Mouse (Mus musculus) neural tube, embryonic 11.5 days (tissue): ENCODE data around the gene Atp6ap1l. TPM values are rescaled to one million over a fixed set of nuclear protein-coding genes. Genes with fewer than 3 reads are reported as not detected.
A peak's percentile ranks its signal among the peaks of the same experiment; 100 is the strongest.
"Not testable (repeated sequence)": the region's sequence is repeated elsewhere in the genome, so short reads cannot be mapped to it uniquely, and the experiment has no call there.

Experiments used
- ATAC-seq: fragments of 200-750 bp; cut with Nextera tagmentation; 2 replicates; pipeline ENCODE4 v1.8.0; 2017; ENCODE audit warnings: moderate number of reproducible peaks, mild to moderate bottlenecking, moderate TSS enrichment, moderate library complexity; ENCODE audit not compliant: insufficient read depth, low FRiP score, low TSS enrichment
- DNase-seq: peaks from one replicate; pipeline ENCODE4 v3.0.0-alpha.2; 2015; ENCODE audit warnings: low spot score
- H3K27ac ChIP-seq: fragments of 300-500 bp; sonication (generic); 2 replicates; pipeline ENCODE4 v1.5.1; 2014; ENCODE audit warnings: low read depth, mild to moderate bottlenecking, low read length
- H3K27me3 ChIP-seq: fragments of 300-500 bp; sonication (generic); 2 replicates; pipeline ENCODE4 v1.6.1; 2014; ENCODE audit warnings: mild to moderate bottlenecking, low read length, mixed read lengths; ENCODE audit not compliant: control insufficient read depth, insufficient read depth
- H3K36me3 ChIP-seq: fragments of 300-500 bp; sonication (generic); 2 replicates; pipeline ENCODE4 v1.6.1; 2014; ENCODE audit warnings: mild to moderate bottlenecking, low read length, moderate library complexity, mixed read lengths; ENCODE audit not compliant: control insufficient read depth, insufficient read depth
- H3K4me1 ChIP-seq: fragments of 300-500 bp; sonication (generic); 2 replicates; pipeline ENCODE4 v1.6.1; 2014; ENCODE audit warnings: low read length, mixed read lengths; ENCODE audit not compliant: control insufficient read depth, insufficient read depth
- H3K4me2 ChIP-seq: fragments of 300-500 bp; sonication (generic); 2 replicates; pipeline ENCODE4 v1.6.1; 2014; ENCODE audit warnings: low read depth, mild to moderate bottlenecking, moderate library complexity
- H3K4me3 ChIP-seq: fragments of 300-500 bp; sonication (generic); 2 replicates; pipeline ENCODE4 v1.5.1; 2014; ENCODE audit warnings: low read depth, low read length
- H3K9ac ChIP-seq: fragments of 300-500 bp; sonication (generic); 2 replicates; pipeline ENCODE4 v1.6.1; 2014; ENCODE audit warnings: mild to moderate bottlenecking, low read length
- H3K9me3 ChIP-seq: fragments of 300-500 bp; sonication (generic); 2 replicates; pipeline ENCODE4 v1.6.1; 2016; ENCODE audit warnings: low read length; ENCODE audit not compliant: control insufficient read depth
- WGBS: fragments of 180-500 bp; shearing (Covaris S2); extraction: QIAGEN DNeasy Blood & Tissue Kit; methylation state at CpG from one replicate; pipeline ENCODE4 v1.1.7; 2014; 5-methylcytosine and 5-hydroxymethylcytosine counted together
- polyA plus RNA-seq: library from polyadenylated mRNA; unstranded; fragments of >200 nt; fragmentation: Nextera tagmentation; extraction: Ambion mirVana; gene quantifications from 2 replicates; pipeline ENCODE4 v1.2.1, GENCODE M21; 2014

Atp6ap1l gene
- polyA plus RNA-seq, result 0.60 TPM in 1 of 2 replicates, not detected in the other

DNA sequence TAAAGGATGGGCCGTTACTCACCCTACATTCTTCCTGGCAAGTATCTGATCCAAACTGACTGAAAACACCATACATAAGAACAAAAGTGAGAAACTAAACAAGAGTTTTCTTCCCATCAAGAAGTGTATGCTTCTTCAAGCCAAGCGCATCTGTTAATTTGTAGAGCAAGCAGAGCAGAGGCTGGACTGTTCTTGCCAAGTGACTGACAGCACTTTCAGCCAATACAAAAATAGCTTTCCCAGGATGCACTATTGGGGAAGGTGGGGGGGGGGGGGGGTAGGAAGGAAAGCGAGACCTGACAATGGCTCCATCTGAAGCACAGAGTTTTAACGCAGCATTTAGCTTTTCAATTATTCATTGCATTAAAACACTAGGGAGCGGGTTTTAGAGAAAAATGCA, at the start of gene Atp6ap1l:
Gene Atp6ap1l, minus strand, starts transcription at position 180 of the 400 bp plus-strand sequence.
- H3K27me3 ChIP-seq, result no peaks in the 10 kb centered on the region
- 90% methylated on average over 5 of the region's 5 CpGs for WGBS
- no peak within 1 kb of the TSS for H3K4me3 ChIP-seq
- H3K4me1 ChIP-seq, result no peaks in the 10 kb centered on the region
- no peaks in the 10 kb centered on the region for H3K36me3 ChIP-seq
- H3K9me3 ChIP-seq, result no peaks in the 10 kb centered on the region
- DNase-seq (no peak), ATAC-seq (no peak)
- no peak within 1 kb of the TSS for H3K9ac ChIP-seq
- no peak within 1 kb of the TSS for H3K4me2 ChIP-seq
- H3K27ac ChIP-seq, result no peak within 1 kb of the TSS

DNA sequence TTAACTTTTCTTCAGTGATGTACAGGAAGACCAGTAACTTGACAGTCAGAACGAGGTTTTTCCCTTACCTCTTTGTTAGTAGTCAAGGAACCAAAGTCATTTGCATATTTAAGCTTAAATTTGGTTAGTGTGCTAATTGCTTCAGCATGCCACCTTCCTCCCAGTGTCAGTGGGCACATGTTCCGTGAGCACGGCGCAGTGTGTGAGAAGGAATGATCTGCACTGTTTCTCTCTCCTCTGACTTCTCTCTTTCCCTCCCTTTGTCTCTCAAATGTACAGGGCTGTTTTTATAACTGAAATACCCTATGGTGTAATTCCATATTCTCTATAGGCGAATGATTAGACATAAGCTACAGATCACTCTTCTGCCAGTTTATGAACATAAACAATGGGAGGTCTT, 34.4 kb upstream of the Atp6ap1l start:
- DNase-seq, result no peak
- Histone ChIP-seq H3K27me3 (no peaks in the 10 kb centered on the region), H3K27ac (no peak overlapping the region), H3K4me1 (no peaks in the 10 kb centered on the region), H3K36me3 (no peaks in the 10 kb centered on the region), H3K4me3 (no peak overlapping the region), H3K4me2 (no peak overlapping the region), H3K9ac (no peak overlapping the region), H3K9me3 (no peaks in the 10 kb centered on the region)
- ATAC-seq, result no peak
- WGBS, result 87% methylated on average over 5 of the region's 5 CpGs

DNA sequence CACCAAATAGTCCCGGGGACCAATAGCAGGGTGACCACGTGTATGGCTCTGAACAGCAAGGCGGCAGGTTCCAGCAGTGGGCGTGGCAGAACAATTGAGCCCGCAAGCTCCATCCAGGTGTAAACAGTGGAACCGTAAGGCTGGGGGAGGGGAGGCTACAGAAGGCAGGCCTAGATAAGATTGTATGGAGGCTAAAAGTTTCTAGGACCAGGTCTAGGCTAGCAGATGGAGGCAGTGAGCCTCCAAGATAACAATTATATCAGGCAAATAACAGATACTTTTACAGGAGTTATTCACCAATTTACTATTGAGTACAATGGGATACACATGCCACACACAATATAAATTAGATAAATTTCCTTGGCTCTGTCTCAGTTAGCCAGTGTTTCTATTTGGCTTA, 34.0 kb upstream of the Atp6ap1l start:
- no peak for DNase-seq
- Histone ChIP-seq H3K9me3 (no peaks in the 10 kb centered on the region), H3K4me2 (no peak overlapping the region), H3K27ac (no peak overlapping the region), H3K4me1 (no peaks in the 10 kb centered on the region), H3K27me3 (no peaks in the 10 kb centered on the region), H3K9ac (no peak overlapping the region), H3K36me3 (no peaks in the 10 kb centered on the region), H3K4me3 (no peak overlapping the region)
- ATAC-seq, result no peak
- WGBS, result 61% methylated on average over 6 of the region's 6 CpGs

DNA sequence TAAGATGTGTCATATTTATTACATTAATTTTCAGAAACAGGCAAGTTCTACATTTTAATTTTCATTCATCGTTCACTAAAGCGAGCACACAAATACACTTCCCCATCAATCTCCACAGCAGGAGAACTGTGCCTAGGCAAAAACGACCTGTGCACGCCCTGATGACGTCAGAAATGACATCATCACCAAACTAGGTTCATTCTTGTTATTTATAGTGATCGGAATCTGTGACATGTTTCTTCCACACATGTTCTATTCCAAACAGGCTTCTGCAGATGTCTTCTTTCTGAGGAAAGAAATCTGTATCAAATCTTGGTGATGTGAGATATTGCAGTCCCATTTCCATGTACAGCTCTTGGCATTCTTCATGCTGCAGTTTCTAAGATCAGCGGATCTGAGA, 30.7 kb upstream of the Atp6ap1l start:
- DNase-seq, result no peak
- Histone ChIP-seq H3K4me1 (no peaks in the 10 kb centered on the region), H3K27ac (no peak overlapping the region), H3K27me3 (no peaks in the 10 kb centered on the region), H3K9ac (no peak overlapping the region), H3K36me3 (no peaks in the 10 kb centered on the region), H3K9me3 (no peaks in the 10 kb centered on the region), H3K4me3 (no peak overlapping the region), H3K4me2 (no peak overlapping the region)
- ATAC-seq, result no peak
- WGBS, result 87% methylated on average over 7 of the region's 7 CpGs

DNA sequence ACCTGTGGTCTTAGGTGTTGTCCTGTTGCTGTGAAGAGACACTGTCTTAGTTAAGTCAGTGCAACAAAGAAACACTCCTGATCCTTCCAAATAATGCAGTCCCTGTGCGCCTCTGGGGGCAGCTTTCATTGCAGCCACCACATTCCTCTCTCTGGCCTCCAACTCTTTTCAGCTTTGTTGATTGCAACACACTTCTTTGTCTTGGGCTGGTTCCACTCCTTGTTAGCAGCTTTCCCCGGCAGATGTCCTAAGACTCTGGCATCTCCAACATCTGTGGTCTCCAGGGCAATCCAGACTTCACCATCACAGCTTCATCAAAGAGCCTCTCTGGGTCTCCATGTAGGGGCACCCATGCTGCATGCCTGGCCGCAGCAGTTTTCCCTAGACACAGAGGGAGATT, 28.1 kb upstream of the Atp6ap1l start:
- H3K4me1 ChIP-seq, result no peaks in the 10 kb centered on the region
- no peak overlapping the region for H3K4me2 ChIP-seq
- ATAC-seq (no peak), DNase-seq (no peak)
- no peaks in the 10 kb centered on the region for H3K9me3 ChIP-seq
- H3K9ac ChIP-seq, result no peak overlapping the region
- WGBS, result 55% methylated on average over 3 of the region's 3 CpGs
- no peak overlapping the region for H3K27ac ChIP-seq
- no peak overlapping the region for H3K4me3 ChIP-seq
- H3K27me3 ChIP-seq, result no peaks in the 10 kb centered on the region
- H3K36me3 ChIP-seq, result no peaks in the 10 kb centered on the region

DNA sequence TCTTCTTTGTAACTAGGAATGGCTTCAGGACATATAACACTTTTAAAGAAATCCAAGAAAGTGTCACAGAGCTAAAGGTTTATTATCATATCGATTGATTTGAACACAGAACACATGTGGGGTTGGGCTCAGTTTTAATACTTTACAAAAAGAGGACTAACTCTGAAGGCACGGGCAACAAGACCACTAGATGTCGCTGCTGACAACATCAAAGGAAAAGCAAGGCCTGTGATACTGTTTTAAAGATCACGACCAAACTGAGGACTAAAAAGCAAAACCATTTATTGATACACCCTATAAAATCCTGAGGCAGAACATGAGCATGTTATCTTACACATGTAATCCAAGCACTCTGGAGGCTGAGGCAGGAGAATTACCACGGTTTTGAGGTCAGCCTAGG, 24.7 kb upstream of the Atp6ap1l start:
- H3K4me3 ChIP-seq, result no peak overlapping the region
- 0 out of 2 replicates have a peak, but pooled peaks have one; percentile 22 for ATAC-seq
- no peaks in the 10 kb centered on the region for H3K27me3 ChIP-seq
- no peak overlapping the region for H3K9ac ChIP-seq
- peak; percentile 66 for DNase-seq
- no peaks in the 10 kb centered on the region for H3K9me3 ChIP-seq
- H3K4me2 ChIP-seq, result no peak overlapping the region
- H3K4me1 ChIP-seq, result no peaks in the 10 kb centered on the region
- peaks cover 5% of the 10 kb centered on the region for H3K36me3 ChIP-seq
- 23% methylated on average over 5 of the region's 5 CpGs for WGBS
- H3K27ac ChIP-seq, result no peak overlapping the region

DNA sequence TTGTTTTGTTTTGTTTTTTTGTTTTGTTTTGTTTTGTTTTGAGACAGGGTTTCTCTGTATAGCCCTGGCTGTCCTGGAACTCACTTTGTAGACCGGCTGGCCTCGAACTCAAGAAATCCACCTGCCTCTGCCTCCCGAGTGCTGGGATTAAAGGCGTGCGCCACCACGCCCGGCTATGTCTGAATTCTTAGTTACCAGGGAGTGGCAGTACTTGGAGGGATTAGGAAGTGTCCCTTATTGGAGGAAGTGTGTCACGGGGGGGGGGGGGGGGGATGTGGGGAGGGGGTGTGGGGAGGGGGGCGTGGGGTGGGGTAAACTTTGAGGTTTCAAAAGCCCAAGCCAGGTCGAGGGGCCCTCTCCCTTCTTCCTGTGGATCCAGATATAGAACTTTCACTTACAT, 23.1 kb upstream of the Atp6ap1l start:
- 95% methylated on average over 9 of the region's 10 CpGs for WGBS

DNA sequence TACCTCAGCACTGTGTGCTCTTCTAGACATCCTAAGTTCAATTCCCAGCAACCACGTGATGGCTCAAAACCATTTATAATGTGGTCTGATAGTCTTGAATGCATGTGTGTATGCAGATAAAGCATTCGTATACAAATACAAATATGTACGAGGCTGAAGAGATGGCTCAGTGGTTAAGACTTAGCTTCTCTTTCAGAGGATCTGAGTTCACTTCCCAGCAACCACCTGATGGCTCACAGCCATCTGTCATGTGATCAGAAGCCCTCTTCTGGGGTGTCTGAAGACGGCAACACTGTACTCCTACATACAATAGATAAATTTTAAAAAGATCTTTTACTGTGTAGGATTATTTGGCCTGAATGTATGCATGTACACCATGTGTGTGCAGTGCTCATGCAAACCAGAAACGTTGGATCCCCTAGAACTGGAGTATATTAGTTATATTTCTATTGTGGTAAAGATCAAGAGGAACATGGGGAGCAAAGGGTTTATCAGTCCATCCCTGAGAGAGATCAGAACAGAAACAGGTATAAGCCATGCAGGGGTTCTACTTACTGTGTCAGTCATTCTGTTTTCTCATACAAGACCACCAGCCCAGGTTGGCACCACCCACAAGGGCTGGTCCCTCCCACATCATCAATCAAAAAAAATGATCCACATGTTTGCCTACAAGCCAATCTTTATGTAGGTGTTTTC, 21.9 kb upstream of the Atp6ap1l start:
- 75% methylated on average over 5 of the region's 5 CpGs for WGBS
- H3K4me3 ChIP-seq, result no peak overlapping the region
- no peaks in the 10 kb centered on the region for H3K27me3 ChIP-seq
- DNase-seq (no peak), ATAC-seq (no peak)
- H3K4me1 ChIP-seq, result no peaks in the 10 kb centered on the region
- H3K9ac ChIP-seq, result no peak overlapping the region
- H3K9me3 ChIP-seq, result no peaks in the 10 kb centered on the region
- no peak overlapping the region for H3K27ac ChIP-seq
- H3K4me2 ChIP-seq, result no peak overlapping the region
- peaks cover 5% of the 10 kb centered on the region for H3K36me3 ChIP-seq

More for the DNA sequence above, 23.1 kb upstream of the Atp6ap1l start:
- H3K4me2 ChIP-seq, H3K36me3 ChIP-seq, H3K9ac ChIP-seq, DNase-seq, H3K4me1 ChIP-seq, ATAC-seq, H3K4me3 ChIP-seq, H3K9me3 ChIP-seq, H3K27me3 ChIP-seq, H3K27ac ChIP-seq: not testable (repeated sequence)

DNA sequence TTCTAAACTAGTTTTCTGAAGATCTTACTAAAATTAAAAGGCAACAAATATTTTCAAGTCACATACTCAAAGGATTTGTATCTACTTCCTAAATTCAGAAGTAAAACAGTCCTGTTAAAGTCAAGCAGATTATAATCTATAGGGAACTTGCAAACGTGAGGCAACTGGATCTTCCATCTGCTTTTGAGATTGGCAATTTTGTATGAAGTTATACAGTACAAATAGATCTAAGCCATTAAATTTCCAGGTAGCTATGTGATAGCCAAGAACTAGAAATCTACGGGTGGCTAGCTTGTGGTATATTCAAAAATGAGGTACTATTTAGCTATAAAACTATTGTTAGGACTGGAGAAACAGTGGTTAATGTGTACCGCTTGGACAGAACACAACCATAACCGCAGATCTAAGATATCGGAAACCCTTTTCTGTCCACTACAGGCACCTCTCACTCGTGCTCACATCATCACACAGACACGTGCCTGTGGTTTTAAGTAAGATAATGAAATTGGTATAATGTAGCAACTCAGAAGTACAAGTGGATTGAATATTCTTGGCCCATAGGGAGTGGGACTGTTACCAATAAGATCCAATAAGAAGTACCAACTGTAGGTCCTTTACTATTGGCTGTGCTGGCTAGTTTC, 21.1 kb upstream of the Atp6ap1l start:
- 86% methylated on average over 7 of the region's 7 CpGs for WGBS
- ATAC-seq (no peak), DNase-seq (no peak)
- no peak overlapping the region for H3K9ac ChIP-seq
- no peak overlapping the region for H3K27ac ChIP-seq
- no peaks in the 10 kb centered on the region for H3K9me3 ChIP-seq
- H3K27me3 ChIP-seq, result no peaks in the 10 kb centered on the region
- H3K4me3 ChIP-seq, result no peak overlapping the region
- no peaks in the 10 kb centered on the region for H3K4me1 ChIP-seq
- H3K4me2 ChIP-seq, result no peak overlapping the region
- H3K36me3 ChIP-seq, result peaks cover 5% of the 10 kb centered on the region
